Mouse (Mus musculus) kidney, embryonic 14.5 days (tissue): ENCODE data around the gene Frrs1. TPM values are rescaled to one million over a fixed set of nuclear protein-coding genes. Genes with fewer than 3 reads are reported as not detected.

ENCODE experiments used
- ATAC-seq: fragments of 200-750 bp; cut with Nextera tagmentation; 2 replicates; pipeline ENCODE4 v1.8.0; 2017; ENCODE audit warnings: moderate number of reproducible peaks, mild to moderate bottlenecking, moderate TSS enrichment, moderate library complexity; ENCODE audit not compliant: low FRiP score, low TSS enrichment
- H3K27ac ChIP-seq: fragments of 300-500 bp; sonication (generic); 2 replicates; pipeline ENCODE4 v1.5.1; 2014; ENCODE audit warnings: low read depth, mild to moderate bottlenecking, low read length, moderate library complexity, mixed read lengths
- H3K27me3 ChIP-seq: fragments of 300-500 bp; sonication (generic); 2 replicates; pipeline ENCODE4 v1.6.1; 2014; ENCODE audit warnings: mild to moderate bottlenecking, low read length; ENCODE audit not compliant: control insufficient read depth, insufficient read depth
- H3K36me3 ChIP-seq: fragments of 300-500 bp; sonication (generic); 2 replicates; pipeline ENCODE4 v1.6.1; 2014; ENCODE audit warnings: low read length, mixed read lengths; ENCODE audit not compliant: control insufficient read depth, insufficient read depth
- H3K4me1 ChIP-seq: fragments of 300-500 bp; sonication (generic); 2 replicates; pipeline ENCODE4 v1.6.1; 2014; ENCODE audit warnings: low read length, mixed read lengths; ENCODE audit not compliant: control insufficient read depth, insufficient read depth
- H3K4me2 ChIP-seq: fragments of 300-500 bp; sonication (generic); replicated peaks from 2 replicates; pipeline ENCODE4 v1.6.1; 2014; ENCODE audit warnings: low read depth, mild to moderate bottlenecking, low read length
- H3K4me3 ChIP-seq: fragments of 300-500 bp; sonication (generic); 2 replicates; pipeline ENCODE4 v1.5.1; 2014; ENCODE audit warnings: mild to moderate bottlenecking, low read length
- H3K9ac ChIP-seq: fragments of 300-500 bp; sonication (generic); 2 replicates; pipeline ENCODE4 v1.6.1; 2014; ENCODE audit warnings: low read depth, mild to moderate bottlenecking, low read length, moderate library complexity
- H3K9me3 ChIP-seq: fragments of 300-500 bp; sonication (generic); 2 replicates; pipeline ENCODE4 v1.6.1; 2016; ENCODE audit warnings: low read length; ENCODE audit not compliant: control insufficient read depth
- WGBS: fragments of 180-500 bp; shearing (Covaris S2); extraction: QIAGEN DNeasy Blood & Tissue Kit; methylation state at CpG from one replicate; pipeline ENCODE4 v1.1.7; 2014; 5-methylcytosine and 5-hydroxymethylcytosine counted together
- polyA plus RNA-seq: library from polyadenylated mRNA; unstranded; fragments of >200 nt; fragmentation: Nextera tagmentation; extraction: Ambion mirVana; gene quantifications from 2 replicates; pipeline ENCODE4 v1.2.1, GENCODE M21; 2014

The Frrs1 gene
- polyA plus RNA-seq, 1 experiment from 2014 or later: 21.2 TPM

- Histone ChIP-seq H3K4me2 (no peak overlapping the region), H3K27ac (no peak overlapping the region), H3K27me3 (no peaks in the 10 kb centered on the region), H3K9ac (no peak overlapping the region), H3K9me3 (0 out of 2 replicates have a peak, but pooled peaks cover 2% of the 10 kb centered on the region), H3K4me3 (no peak overlapping the region), H3K36me3 (no peaks in the 10 kb centered on the region), H3K4me1 (no peaks in the 10 kb centered on the region)
- ATAC-seq: no peak
- 61% methylated on average over 6 of the region's 6 CpGs for WGBS
These were observed 83.5 kb downstream of the Frrs1 start for GRCm38 (mm10) chr3:116942751-116943150.

- H3K9me3 ChIP-seq: 0 out of 2 replicates have a peak, but pooled peaks cover 2% of the 10 kb centered on the region
- H3K4me2 ChIP-seq: no peak overlapping the region
- H3K27ac ChIP-seq: no peak overlapping the region
- no peak overlapping the region for H3K4me3 ChIP-seq
- no peaks in the 10 kb centered on the region for H3K27me3 ChIP-seq
- H3K36me3 ChIP-seq: no peaks in the 10 kb centered on the region
- 71% methylated on average over 4 of the region's 4 CpGs for WGBS
- H3K4me1 ChIP-seq: no peaks in the 10 kb centered on the region
- no peak overlapping the region for H3K9ac ChIP-seq
- ATAC-seq: no peak
These were observed 84.2 kb downstream of the Frrs1 start for GRCm38 (mm10) chr3:116943422-116943821.

GRCm38 (mm10) chr3:116946476-116946875 lies 87.2 kb downstream of the Frrs1 start:
- ATAC-seq: no peak
- no peak overlapping the region for H3K4me3 ChIP-seq

GRCm38 (mm10) chr3:116950665-116951115 lies 91.4 kb downstream of the Frrs1 start:
- Histone ChIP-seq H3K4me2 (no peak overlapping the region), H3K4me3 (no peak overlapping the region), H3K27ac (no peak overlapping the region), H3K9me3 (no peaks in the 10 kb centered on the region), H3K27me3 (no peaks in the 10 kb centered on the region), H3K36me3 (no peaks in the 10 kb centered on the region), H3K4me1 (no peaks in the 10 kb centered on the region), H3K9ac (no peak overlapping the region)
- 84% methylated on average over 6 of the region's 6 CpGs for WGBS
- ATAC-seq: no peak

More at GRCm38 (mm10) chr3:116946476-116946875, 87.2 kb downstream of the Frrs1 start:
- Histone ChIP-seq H3K9ac (no peak overlapping the region), H3K36me3 (no peaks in the 10 kb centered on the region), H3K4me1 (no peaks in the 10 kb centered on the region), H3K4me2 (no peak overlapping the region), H3K9me3 (no peaks in the 10 kb centered on the region), H3K27ac (no peak overlapping the region), H3K27me3 (no peaks in the 10 kb centered on the region)
- WGBS: 75% methylated on average over 4 of the region's 4 CpGs

- H3K36me3 ChIP-seq: no peaks in the 10 kb centered on the region
- no peaks in the 10 kb centered on the region for H3K4me1 ChIP-seq
- no peak for ATAC-seq
- H3K9me3 ChIP-seq: no peaks in the 10 kb centered on the region
- H3K4me2 ChIP-seq: no peak overlapping the region
- H3K4me3 ChIP-seq: no peak overlapping the region
- no peak overlapping the region for H3K9ac ChIP-seq
- 86% methylated on average over 3 of the region's 3 CpGs for WGBS
- H3K27me3 ChIP-seq: no peaks in the 10 kb centered on the region
- no peak overlapping the region for H3K27ac ChIP-seq
These were observed 92.2 kb downstream of the Frrs1 start for GRCm38 (mm10) chr3:116951489-116951888.

GRCm38 (mm10) chr3:116952242-116952899 lies 93.1 kb downstream of the Frrs1 start:
- Histone ChIP-seq H3K27ac (no peak overlapping the region), H3K27me3 (no peaks in the 10 kb centered on the region), H3K9me3 (no peaks in the 10 kb centered on the region), H3K4me2 (no peak overlapping the region), H3K4me3 (no peak overlapping the region), H3K36me3 (no peaks in the 10 kb centered on the region), H3K4me1 (no peaks in the 10 kb centered on the region), H3K9ac (no peak overlapping the region)
- no peak for ATAC-seq
- 84% methylated on average over 8 of the region's 8 CpGs for WGBS

- Histone ChIP-seq H3K4me1 (no peaks in the 10 kb centered on the region), H3K36me3 (no peaks in the 10 kb centered on the region), H3K9ac (no peak overlapping the region), H3K9me3 (no peaks in the 10 kb centered on the region), H3K27me3 (no peaks in the 10 kb centered on the region), H3K4me2 (no peak overlapping the region), H3K4me3 (no peak overlapping the region), H3K27ac (no peak overlapping the region)
- WGBS: 84% methylated on average over 6 of the region's 6 CpGs
- no peak for ATAC-seq
These were observed 94.1 kb downstream of the Frrs1 start for GRCm38 (mm10) chr3:116953366-116953765.

GRCm38 (mm10) chr3:116955061-116955460 lies 95.8 kb downstream of the Frrs1 start:
- H3K4me1 ChIP-seq: no peaks in the 10 kb centered on the region
- H3K9ac ChIP-seq: no peak overlapping the region
- 71% methylated on average over 6 of the region's 6 CpGs for WGBS
- no peak overlapping the region for H3K4me2 ChIP-seq
- H3K27me3 ChIP-seq: no peaks in the 10 kb centered on the region
- H3K9me3 ChIP-seq: no peaks in the 10 kb centered on the region
- H3K4me3 ChIP-seq: no peak overlapping the region
- ATAC-seq: no peak
- no peaks in the 10 kb centered on the region for H3K36me3 ChIP-seq
- H3K27ac ChIP-seq: no peak overlapping the region
